Mouse (Mus musculus): ENCODE data around the gene Rapgef3. TPM values are rescaled to one million over a fixed set of nuclear protein-coding genes. Genes with fewer than 3 reads are reported as not detected.

Gene Rapgef3
- polyA plus RNA-seq, 1 experiment from 2014 or later, result 17.5 TPM

DNA sequence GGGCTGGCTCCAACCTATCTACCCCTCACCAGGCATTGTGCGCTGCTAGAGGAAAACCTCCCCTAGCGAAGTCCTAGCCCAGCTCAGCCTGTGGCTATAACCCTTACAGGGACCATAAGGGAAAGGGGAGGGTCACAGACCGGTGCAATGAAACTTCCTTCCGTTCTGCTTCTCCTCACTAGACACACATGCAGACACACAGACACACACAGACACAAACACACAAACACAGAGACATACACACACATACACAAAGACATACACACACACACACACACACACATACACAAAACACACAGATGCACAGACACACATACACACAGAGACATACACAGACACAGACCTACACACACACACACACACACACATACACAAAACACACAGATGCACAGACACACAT lies 25.2 kb downstream of the Rapgef3 start:
- Histone ChIP-seq H3K4me2 (no peak overlapping the region), H3K4me1 (ENCODE audit: insufficient read depth) (peaks cover 5% of the 10 kb centered on the region), H3K27ac (ENCODE audit: low read depth) (no peak overlapping the region), H3K36me3 (ENCODE audit: insufficient read depth) (0 out of 2 replicates have a peak, but pooled peaks cover 6% of the 10 kb centered on the region), H3K4me3 (ENCODE audit: low read depth, low read length) (no peak overlapping the region), H3K27me3 (ENCODE audit: insufficient read depth, low read length) (no peaks in the 10 kb centered on the region), H3K9ac (no peak overlapping the region), H3K9me3 (ENCODE audit: low read depth, low read length) (no peaks in the 10 kb centered on the region)
- ATAC-seq (ENCODE audit: insufficient read depth) (no peak), DNase-seq (no peak)
- no peak for TF ChIP-seq CTCF (IDR thresholded peaks at IDR 0.05; ENCODE audit: low read depth)
- WGBS, result 66% methylated on average over 4 of the region's 4 CpGs

DNA sequence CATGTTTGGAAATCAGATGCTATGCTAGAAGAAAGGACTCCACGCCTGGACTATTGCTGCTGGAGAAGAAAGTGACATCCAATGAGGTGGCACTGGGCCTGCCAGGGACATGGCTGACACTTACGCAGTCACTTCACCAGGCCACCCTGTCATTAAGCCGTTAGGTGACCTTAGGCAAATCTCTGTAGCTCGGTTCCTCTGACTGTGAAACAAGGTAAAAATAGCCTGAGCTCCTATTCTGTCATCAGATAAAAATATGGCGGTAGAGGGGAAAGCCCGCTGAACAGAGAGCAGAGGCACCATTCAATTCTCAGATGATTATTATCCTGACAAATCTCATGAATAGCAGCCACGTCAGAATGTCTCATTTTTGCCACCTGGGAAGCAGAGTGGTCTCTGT lies 25.7 kb downstream of the Rapgef3 start:
- no peak for ATAC-seq (ENCODE audit: insufficient read depth)
- no peak for TF ChIP-seq CTCF (IDR thresholded peaks at IDR 0.05; ENCODE audit: low read depth)
- Histone ChIP-seq H3K9me3 (ENCODE audit: low read depth, low read length) (no peaks in the 10 kb centered on the region), H3K27ac (ENCODE audit: low read depth) (no peak overlapping the region), H3K9ac (no peak overlapping the region), H3K36me3 (ENCODE audit: insufficient read depth) (0 out of 2 replicates have a peak, but pooled peaks cover 6% of the 10 kb centered on the region), H3K4me2 (no peak overlapping the region), H3K4me3 (ENCODE audit: low read depth, low read length) (no peak overlapping the region), H3K27me3 (ENCODE audit: insufficient read depth, low read length) (no peaks in the 10 kb centered on the region), H3K4me1 (ENCODE audit: insufficient read depth) (peaks cover 5% of the 10 kb centered on the region)
- 59% methylated on average over 7 of the region's 7 CpGs for WGBS
- DNase-seq, result no peak

DNA sequence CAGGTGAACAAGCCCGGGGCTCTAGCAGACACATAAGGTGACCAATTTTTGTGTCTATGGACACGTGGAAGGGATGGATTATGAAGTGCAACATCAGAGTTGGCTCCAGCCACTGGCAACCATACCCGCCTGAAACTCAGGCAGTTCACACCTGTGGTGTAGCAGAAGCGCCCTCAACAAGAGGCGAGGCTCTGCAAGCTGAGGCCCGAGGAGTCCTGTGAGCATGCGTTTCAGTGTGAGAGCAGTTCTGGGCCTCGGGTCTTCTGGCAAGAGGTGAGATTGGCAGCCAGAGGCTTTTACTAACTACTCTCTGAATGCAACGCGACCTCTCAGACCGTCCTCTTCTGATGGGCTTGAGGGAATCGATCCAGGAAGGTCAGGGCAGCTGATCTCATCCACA lies 26.1 kb downstream of the Rapgef3 start:
- no peak overlapping the region for H3K4me3 ChIP-seq (ENCODE audit: low read depth, low read length)
- H3K27me3 ChIP-seq (ENCODE audit: insufficient read depth, low read length), result no peaks in the 10 kb centered on the region
- ATAC-seq (ENCODE audit: insufficient read depth) (no peak), DNase-seq (no peak)
- peaks cover 5% of the 10 kb centered on the region for H3K4me1 ChIP-seq (ENCODE audit: insufficient read depth)
- H3K4me2 ChIP-seq, result no peak overlapping the region
- no peaks in the 10 kb centered on the region for H3K9me3 ChIP-seq (ENCODE audit: low read depth, low read length)
- 73% methylated on average over 12 of the region's 12 CpGs for WGBS
- H3K27ac ChIP-seq (ENCODE audit: low read depth), result no peak overlapping the region
- H3K36me3 ChIP-seq (ENCODE audit: insufficient read depth), result 0 out of 2 replicates have a peak, but pooled peaks cover 6% of the 10 kb centered on the region
- no peak for TF ChIP-seq CTCF (IDR thresholded peaks at IDR 0.05; ENCODE audit: low read depth)
- H3K9ac ChIP-seq, result no peak overlapping the region

DNA sequence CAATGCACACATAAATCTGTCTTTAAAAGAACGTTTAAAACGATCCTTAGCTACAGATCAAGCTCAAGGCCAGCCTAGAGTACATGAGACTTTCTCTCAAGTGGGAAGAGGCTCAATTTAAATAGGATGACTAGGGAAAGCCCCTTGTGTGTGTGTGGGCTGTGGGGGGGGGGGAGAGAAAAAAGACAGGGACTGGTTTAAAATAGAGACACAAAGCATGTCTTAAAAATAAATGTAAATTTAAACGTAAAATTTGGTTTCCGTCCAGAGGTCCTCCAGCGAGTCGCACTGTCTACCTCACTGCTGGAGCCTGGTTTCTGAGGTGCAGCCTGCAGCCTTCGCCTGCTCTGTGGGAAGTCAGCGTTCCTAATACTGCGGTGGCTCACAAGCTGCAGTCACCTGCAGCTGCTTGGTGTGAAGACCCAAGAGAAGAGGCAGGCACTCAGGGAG lies 27.5 kb downstream of the Rapgef3 start:
- WGBS, result 71% methylated on average over 9 of the region's 9 CpGs
- H3K4me1 ChIP-seq (ENCODE audit: insufficient read depth), result peaks cover 4% of the 10 kb centered on the region
- H3K27ac ChIP-seq (ENCODE audit: low read depth), result no peak overlapping the region

DNA sequence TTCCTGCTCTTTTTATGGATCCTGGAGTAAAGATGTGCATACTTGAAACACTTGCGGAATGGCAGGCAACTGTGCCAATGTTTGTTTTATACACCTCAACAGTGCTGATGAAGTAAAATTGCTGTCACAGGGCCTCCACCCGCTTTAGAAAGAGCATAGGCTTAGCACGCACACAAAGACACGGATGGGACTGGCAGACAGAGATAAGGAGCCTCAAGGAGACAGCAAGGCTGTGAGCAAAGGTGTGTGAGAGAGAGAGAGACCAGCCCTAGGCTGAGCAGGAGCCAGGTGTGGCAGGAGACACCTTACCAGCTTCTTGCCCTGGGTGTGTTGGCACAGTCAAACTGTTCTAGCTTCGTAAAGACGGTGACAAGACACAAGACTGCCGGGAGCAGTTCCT lies 28.8 kb downstream of the Rapgef3 start:
- DNase-seq (no peak), ATAC-seq (ENCODE audit: insufficient read depth) (no peak)
- no peaks in the 10 kb centered on the region for H3K36me3 ChIP-seq (ENCODE audit: insufficient read depth)
- H3K27ac ChIP-seq (ENCODE audit: low read depth), result no peak overlapping the region
- no peaks in the 10 kb centered on the region for H3K4me1 ChIP-seq (ENCODE audit: insufficient read depth)
- no peak overlapping the region for H3K4me2 ChIP-seq
- H3K9me3 ChIP-seq (ENCODE audit: low read depth, low read length), result no peaks in the 10 kb centered on the region
- H3K9ac ChIP-seq, result no peak overlapping the region
- 85% methylated on average over 7 of the region's 7 CpGs for WGBS
- H3K4me3 ChIP-seq (ENCODE audit: low read depth, low read length), result no peak overlapping the region
- no peak for TF ChIP-seq CTCF (IDR thresholded peaks at IDR 0.05; ENCODE audit: low read depth)
- no peaks in the 10 kb centered on the region for H3K27me3 ChIP-seq (ENCODE audit: insufficient read depth, low read length)

More for the DNA sequence above, 27.5 kb downstream of the Rapgef3 start:
- DNase-seq, result no peak
- Histone ChIP-seq H3K36me3 (ENCODE audit: insufficient read depth) (0 out of 2 replicates have a peak, but pooled peaks cover 6% of the 10 kb centered on the region), H3K9ac (no peak overlapping the region), H3K4me3 (ENCODE audit: low read depth, low read length) (no peak overlapping the region), H3K9me3 (ENCODE audit: low read depth, low read length) (no peaks in the 10 kb centered on the region), H3K4me2 (no peak overlapping the region), H3K27me3 (ENCODE audit: insufficient read depth, low read length) (no peaks in the 10 kb centered on the region)
- no peak for ATAC-seq (ENCODE audit: insufficient read depth)
- no peak for TF ChIP-seq CTCF (IDR thresholded peaks at IDR 0.05; ENCODE audit: low read depth)

DNA sequence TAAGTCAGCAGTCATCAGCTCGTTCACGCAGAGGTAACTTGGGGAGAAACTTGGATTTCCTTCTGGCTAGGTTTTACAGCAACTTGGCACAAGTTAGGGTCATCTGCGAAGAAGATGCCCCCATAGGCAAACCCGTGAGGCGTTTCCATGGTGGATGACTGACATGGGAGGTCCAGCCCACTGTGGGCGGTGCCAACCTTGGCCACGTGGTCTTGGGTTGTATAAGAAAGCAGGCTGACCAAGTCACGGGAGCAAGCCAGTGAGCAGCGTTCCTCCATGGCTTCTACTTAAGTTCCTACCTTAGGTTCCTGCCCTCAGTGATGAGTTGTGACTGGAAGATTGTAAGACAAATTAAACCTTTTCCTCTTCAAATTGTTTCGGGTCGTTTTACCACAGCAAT lies 35.8 kb downstream of the Rapgef3 start:
- 90% methylated on average over 11 of the region's 11 CpGs for WGBS
- TF ChIP-seq CTCF (IDR thresholded peaks at IDR 0.05; ENCODE audit: low read depth), result no peak
- Histone ChIP-seq H3K36me3 (ENCODE audit: insufficient read depth) (no peaks in the 10 kb centered on the region), H3K27ac (ENCODE audit: low read depth) (no peak overlapping the region), H3K4me1 (ENCODE audit: insufficient read depth) (no peaks in the 10 kb centered on the region), H3K27me3 (ENCODE audit: insufficient read depth, low read length) (no peaks in the 10 kb centered on the region), H3K9me3 (ENCODE audit: low read depth, low read length) (no peaks in the 10 kb centered on the region), H3K4me2 (no peak overlapping the region), H3K9ac (no peak overlapping the region), H3K4me3 (ENCODE audit: low read depth, low read length) (no peak overlapping the region)
- no peak for DNase-seq
- ATAC-seq (ENCODE audit: insufficient read depth), result no peak

DNA sequence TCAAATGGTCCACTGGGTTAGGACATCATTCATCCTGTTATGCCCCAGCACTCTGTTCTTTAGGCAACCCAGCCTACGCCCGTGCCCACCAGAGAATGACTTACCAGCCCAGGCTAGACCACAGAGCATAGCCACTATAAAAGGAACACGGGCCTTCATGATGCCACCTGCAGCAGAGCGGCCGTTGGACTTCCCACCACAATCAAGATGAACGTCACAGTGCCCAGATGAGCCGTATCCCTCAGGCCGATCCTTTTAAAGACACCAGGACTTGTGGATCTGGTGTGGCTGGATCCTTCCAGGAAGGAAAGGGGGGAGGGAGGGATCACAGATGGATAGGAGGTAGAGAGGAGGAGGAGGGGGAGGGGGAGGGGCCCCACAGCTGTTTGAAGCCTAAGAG lies 36.7 kb downstream of the Rapgef3 start, which contains the start of gene Endou:
Gene Endou (minus strand): TSS at position 229 of the 400 bp plus-strand sequence.
- Histone ChIP-seq H3K9me3 (ENCODE audit: low read depth, low read length) (no peaks in the 10 kb centered on the region), H3K36me3 (ENCODE audit: insufficient read depth) (no peaks in the 10 kb centered on the region), H3K9ac (no peak within 1 kb of the TSS), H3K4me2 (no peak within 1 kb of the TSS), H3K27me3 (ENCODE audit: insufficient read depth, low read length) (no peaks in the 10 kb centered on the region), H3K4me1 (ENCODE audit: insufficient read depth) (no peaks in the 10 kb centered on the region), H3K4me3 (ENCODE audit: low read depth, low read length) (no peak within 1 kb of the TSS), H3K27ac (ENCODE audit: low read depth) (no peak within 1 kb of the TSS)
- WGBS, result 89% methylated on average over 8 of the region's 8 CpGs
- DNase-seq, result no peak
- ATAC-seq (ENCODE audit: insufficient read depth), result no peak
- no peak for TF ChIP-seq CTCF (IDR thresholded peaks at IDR 0.05; ENCODE audit: low read depth)

DNA sequence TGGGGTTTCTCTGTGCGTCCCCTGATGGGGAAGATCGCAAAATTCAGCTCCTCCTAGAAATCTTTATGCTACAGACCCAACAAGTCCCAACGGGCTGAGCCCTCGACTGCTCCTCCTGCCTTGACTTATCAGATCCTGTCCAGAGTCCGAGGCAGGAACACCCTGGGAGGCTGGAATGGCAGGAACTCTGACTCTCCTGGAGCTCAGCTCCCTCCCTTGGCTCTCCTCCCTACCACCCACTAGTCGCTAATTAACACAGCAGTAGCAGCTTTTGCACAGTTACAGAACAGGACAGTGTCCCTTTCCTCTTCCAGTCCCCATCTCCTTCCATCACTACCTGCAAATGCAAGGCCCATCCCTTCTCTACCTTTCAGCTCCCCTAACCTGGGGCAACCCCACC lies 37.4 kb downstream of the Rapgef3 start:
- no peaks in the 10 kb centered on the region for H3K27me3 ChIP-seq (ENCODE audit: insufficient read depth, low read length)
- H3K9me3 ChIP-seq (ENCODE audit: low read depth, low read length), result no peaks in the 10 kb centered on the region
- TF ChIP-seq CTCF (IDR thresholded peaks at IDR 0.05; ENCODE audit: low read depth), result no peak
- H3K4me2 ChIP-seq, result no peak overlapping the region
- DNase-seq (no peak), ATAC-seq (ENCODE audit: insufficient read depth) (no peak)
- H3K36me3 ChIP-seq (ENCODE audit: insufficient read depth), result no peaks in the 10 kb centered on the region
- no peaks in the 10 kb centered on the region for H3K4me1 ChIP-seq (ENCODE audit: insufficient read depth)
- WGBS, result 46% methylated on average over 6 of the region's 6 CpGs
- no peak overlapping the region for H3K4me3 ChIP-seq (ENCODE audit: low read depth, low read length)
- H3K27ac ChIP-seq (ENCODE audit: low read depth), result no peak overlapping the region
- H3K9ac ChIP-seq, result no peak overlapping the region
